Mouse (Mus musculus) heart, postnatal 14 days (tissue): ENCODE results near the gene H2al1j. TPM values are rescaled to one million over a fixed set of nuclear protein-coding genes. Genes with fewer than 3 reads are reported as not detected.
"Not testable (repeated sequence)": the region's sequence is repeated elsewhere in the genome, so short reads cannot be mapped to it uniquely, and the experiment has no call there.

Source experiments
- DNase-seq, 2 experiments: peaks; one replicate each; pipeline ENCODE4 v3.0.0; 2021 to 2022
- intact Hi-C: fragments of 180-260 bp; cut with DNase I; formaldehyde crosslinking; loops from one replicate; pipeline ENCODE4 v1.15.1; 2025
- long read RNA-seq, 2 experiments: library from polyadenylated mRNA; stranded (forward); transcript quantifications; one replicate each; pipeline ENCODE4 v2.0.0; 2021
- total RNA-seq, 2 experiments: library from RNA; stranded (reverse); gene quantifications; 2 replicates each; pipeline ENCODE4 v1.2.3; 2021

Gene H2al1j
- not detected for total RNA-seq
- long read RNA-seq, experiment 1, result 0 reads
- long read RNA-seq, experiment 2, result 0 reads

GRCm38 (mm10) chrX:11327522-11327921 lies at the start of gene H2al1j:
TSS of gene H2al1j (plus strand) at chrX:11327822.
- DNase-seq, intact Hi-C loops: not testable (repeated sequence)

- no peak for DNase-seq
- intact Hi-C loops, result no loop called here
Measured at GRCm38 (mm10) chrX:11280741-11281140, 46.9 kb upstream of the H2al1j start.

- intact Hi-C loops, result no loop called here
Measured at GRCm38 (mm10) chrX:11288306-11288882, 39.2 kb upstream of the H2al1j start.

GRCm38 (mm10) chrX:11289244-11289643 lies 38.4 kb upstream of the H2al1j start:
- intact Hi-C loops, result no loop called here

More at GRCm38 (mm10) chrX:11288306-11288882, 39.2 kb upstream of the H2al1j start:
- peak; percentile 3 to 42 for DNase-seq

GRCm38 (mm10) chrX:11298957-11299356 lies 28.7 kb upstream of the H2al1j start, which contains the start of gene H2al1a:
TSS of gene H2al1a (plus strand) at chrX:11299257.
- DNase-seq, intact Hi-C loops: not testable (repeated sequence)

More at GRCm38 (mm10) chrX:11289244-11289643, 38.4 kb upstream of the H2al1j start:
- DNase-seq, result no peak

- intact Hi-C loops, DNase-seq: not testable (repeated sequence)
Measured at GRCm38 (mm10) chrX:11302132-11302531, 25.5 kb upstream of the H2al1j start, which contains the start of gene H2al1b. TSS of gene H2al1b (plus strand) at chrX:11302432.

GRCm38 (mm10) chrX:11305355-11305754 lies 22.3 kb upstream of the H2al1j start, which contains the start of gene H2al1c:
TSS of gene H2al1c (plus strand) at chrX:11305655.
- intact Hi-C loops, DNase-seq: not testable (repeated sequence)

GRCm38 (mm10) chrX:11308524-11308923 lies 19.1 kb upstream of the H2al1j start, which contains the start of gene H2al1d:
TSS of gene H2al1d (plus strand) at chrX:11308824.
- intact Hi-C loops, result not testable (repeated sequence)

GRCm38 (mm10) chrX:11311634-11312033 lies 16.0 kb upstream of the H2al1j start, which contains the start of gene H2al1e:
TSS of gene H2al1e (plus strand) at chrX:11311934.
- intact Hi-C loops, DNase-seq: not testable (repeated sequence)

More at GRCm38 (mm10) chrX:11308524-11308923, 19.1 kb upstream of the H2al1j start, which contains the start of gene H2al1d:
- not testable (repeated sequence) for DNase-seq

GRCm38 (mm10) chrX:11314858-11315257 lies 12.8 kb upstream of the H2al1j start, which contains the start of gene H2al1f:
TSS of gene H2al1f (plus strand) at chrX:11315158.
- DNase-seq, intact Hi-C loops: not testable (repeated sequence)

- DNase-seq, intact Hi-C loops: not testable (repeated sequence)
Measured at GRCm38 (mm10) chrX:11317956-11318355, 9.7 kb upstream of the H2al1j start, which contains the start of gene H2al1g. TSS of gene H2al1g (plus strand) at chrX:11318256.

GRCm38 (mm10) chrX:11321192-11321591 lies 6.4 kb upstream of the H2al1j start, which contains the start of gene H2al1h:
TSS of gene H2al1h (plus strand) at chrX:11321492.
- DNase-seq, intact Hi-C loops: not testable (repeated sequence)

GRCm38 (mm10) chrX:11324359-11324758 lies 3.3 kb upstream of the H2al1j start, which contains the start of gene H2al1i:
TSS of gene H2al1i (plus strand) at chrX:11324659.
- intact Hi-C loops, DNase-seq: not testable (repeated sequence)

- intact Hi-C loops, result no loop called here
Measured at GRCm38 (mm10) chrX:11345762-11346161, 18.1 kb downstream of the H2al1j start.

GRCm38 (mm10) chrX:11346756-11347155 lies 19.1 kb downstream of the H2al1j start:
- intact Hi-C loops, result no loop called here
- no peak for DNase-seq

More at GRCm38 (mm10) chrX:11345762-11346161, 18.1 kb downstream of the H2al1j start:
- DNase-seq, result peak; percentile 1 to 9

GRCm38 (mm10) chrX:11360823-11361222 lies 33.2 kb downstream of the H2al1j start:
- DNase-seq, result no peak
- intact Hi-C loops, result no loop called here

- intact Hi-C loops, result no loop called here
Measured at GRCm38 (mm10) chrX:11361261-11361660, 33.6 kb downstream of the H2al1j start.

GRCm38 (mm10) chrX:11363890-11364289 lies 36.3 kb downstream of the H2al1j start:
- DNase-seq, result no peak
- intact Hi-C loops, result no loop called here

More at GRCm38 (mm10) chrX:11361261-11361660, 33.6 kb downstream of the H2al1j start:
- DNase-seq, result no peak

- DNase-seq, result no peak
- intact Hi-C loops, result no loop called here
Measured at GRCm38 (mm10) chrX:11365151-11365550, 37.5 kb downstream of the H2al1j start.
